Mouse (Mus musculus) frontal cortex, adult 2 months (tissue): ENCODE measurements around the gene Nemf. TPM values are rescaled to one million over a fixed set of nuclear protein-coding genes. Genes with fewer than 3 reads are reported as not detected.
A peak's percentile ranks its signal among the peaks of the same experiment; 100 is the strongest.
"Not testable (repeated sequence)": the region's sequence is repeated elsewhere in the genome, so short reads cannot be mapped to it uniquely, and the experiment has no call there.

Source experiments
- DNase-seq, 2 experiments: peaks; one replicate each; pipeline ENCODE4 v3.0.0; 2022; ENCODE audit warnings: low spot score in 1 of 2; ENCODE audit errors: extremely low spot score in 1 of 2
- polyA plus RNA-seq: library from polyadenylated mRNA; depleted of rRNA; stranded (reverse); fragments of >200 nt; gene quantifications from 2 replicates; pipeline ENCODE4 v1.2.3, GENCODE M21; 2012; rRNA removed

Nemf gene
- polyA plus RNA-seq = 38.2 and 45.4 TPM in 2 replicates

DNA sequence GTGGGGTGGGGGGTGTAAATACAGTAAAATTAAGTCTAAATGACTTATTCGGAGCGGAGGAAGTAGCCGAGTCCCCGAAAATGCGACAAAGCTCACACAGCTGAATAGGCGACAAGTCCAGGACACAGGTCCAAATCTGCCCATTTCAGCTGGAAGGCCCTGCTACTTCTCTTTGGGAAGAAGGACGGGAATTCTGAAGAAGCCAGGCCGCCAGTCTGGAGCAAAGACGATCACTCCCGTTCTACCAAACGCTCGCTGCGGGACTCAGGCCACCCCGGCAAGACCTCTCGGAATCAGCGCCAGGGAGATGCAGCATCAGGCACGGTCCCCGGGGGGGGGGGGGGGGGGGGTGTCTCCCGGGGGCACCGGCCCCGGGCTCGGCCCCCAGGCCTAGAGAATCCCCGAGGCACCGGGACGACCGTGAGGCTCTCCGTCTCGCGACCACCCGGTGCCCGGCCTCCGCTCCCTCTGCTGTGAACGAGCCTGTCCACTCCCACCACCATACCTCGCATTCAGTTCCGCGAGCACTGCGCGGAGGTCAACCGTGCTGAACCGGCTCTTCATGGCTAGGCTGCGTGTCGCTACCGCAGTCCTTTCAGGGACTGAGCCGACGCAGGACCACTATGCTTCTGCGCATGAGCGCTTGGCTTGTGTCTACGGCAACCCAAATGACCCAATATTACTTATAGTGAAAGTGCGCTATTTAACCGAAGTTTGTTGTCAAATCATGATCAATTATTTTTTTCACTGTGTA lies at the start of gene Nemf:
TSS of gene Nemf (minus strand) at position 620 of the 754 bp plus-strand sequence.
- DNase-seq = peak; percentile 80 to 95

DNA sequence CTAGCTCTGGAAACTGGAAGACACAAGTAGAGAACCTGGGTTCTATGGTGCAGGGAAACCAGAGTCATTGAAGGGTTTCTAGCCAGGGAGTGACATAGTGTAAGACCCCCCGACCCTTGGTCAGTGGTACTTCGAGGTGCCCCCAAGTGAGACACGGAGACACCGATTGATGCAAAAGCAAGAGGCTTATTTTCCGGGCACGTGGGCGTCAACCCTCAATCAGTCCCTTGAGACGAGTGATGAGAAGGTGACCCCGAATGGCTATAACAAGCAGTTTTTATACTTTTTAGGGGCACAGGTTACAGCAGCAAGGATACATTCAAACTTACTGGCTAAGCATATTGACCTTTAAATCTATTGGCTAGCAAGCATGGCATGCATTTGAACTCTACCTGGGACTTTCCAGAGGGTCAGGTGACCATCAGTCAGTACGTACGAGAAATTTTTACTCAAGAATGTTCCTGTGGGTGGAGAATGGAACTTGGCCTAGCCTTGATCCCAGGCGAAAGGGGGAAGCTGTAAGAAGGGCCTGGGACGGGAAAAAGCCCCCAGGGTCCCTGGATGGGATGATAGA lies 45.7 kb upstream of the Nemf start:
- no peak for DNase-seq

DNA sequence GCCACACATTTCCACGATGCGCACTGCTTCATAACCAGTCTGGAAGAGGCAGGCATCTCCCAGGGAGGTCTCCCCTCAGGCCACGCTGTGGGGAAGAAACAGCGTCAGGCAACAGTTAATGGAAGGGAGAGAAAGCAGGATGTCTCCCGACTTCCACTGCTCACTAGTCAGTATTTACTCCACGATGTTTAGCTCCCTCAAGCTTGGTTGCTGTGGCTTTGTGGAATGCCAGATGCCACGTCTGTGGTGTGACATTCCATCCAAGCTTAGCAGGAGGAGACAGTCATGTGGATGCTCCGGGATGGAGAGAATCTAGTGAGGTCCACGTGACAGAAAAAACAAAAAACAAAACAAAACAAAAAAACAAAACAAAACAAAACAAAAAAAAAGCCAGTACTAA lies 45.1 kb upstream of the Nemf start:
- no peak for DNase-seq

DNA sequence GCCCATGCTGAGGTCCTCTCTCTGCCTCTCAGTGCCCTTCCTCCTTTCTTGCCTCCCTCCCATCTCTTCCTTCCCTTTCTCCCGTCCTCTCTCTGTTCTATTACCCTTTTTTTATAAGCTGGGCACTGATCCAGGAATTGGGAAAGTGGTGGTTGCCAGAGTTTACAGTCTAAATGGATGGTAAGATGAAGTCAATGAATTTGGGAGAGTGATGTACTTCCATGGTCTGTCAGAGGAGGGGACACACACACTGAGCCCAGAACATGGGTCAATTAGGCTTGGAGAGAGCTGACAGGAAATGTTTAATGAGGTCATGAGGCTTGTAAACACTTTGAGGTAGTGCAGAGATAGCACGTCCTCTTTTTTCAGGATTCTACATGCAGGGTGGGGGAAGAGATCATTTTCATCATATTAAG lies 43.9 kb upstream of the Nemf start:
- no peak for DNase-seq

DNA sequence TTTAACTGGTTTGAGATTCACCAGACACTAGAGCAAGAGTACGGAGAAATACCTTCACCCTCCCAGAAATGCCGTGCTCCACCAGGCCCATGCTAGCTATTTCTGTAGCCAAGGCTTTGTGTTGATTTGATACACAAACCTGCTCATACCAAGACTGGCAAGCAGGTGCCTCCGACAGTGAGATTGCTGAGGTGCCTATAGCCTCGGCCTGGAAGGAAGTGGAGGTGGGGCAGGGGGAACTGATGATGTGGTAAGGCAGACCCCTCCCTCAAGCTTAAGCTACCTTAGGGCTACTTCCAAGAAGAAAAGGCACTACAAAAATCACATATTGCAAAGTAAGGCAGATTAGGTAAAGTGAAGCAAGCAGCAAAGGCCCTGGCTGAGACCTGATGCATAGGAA lies 43.4 kb upstream of the Nemf start:
- no peak for DNase-seq

DNA sequence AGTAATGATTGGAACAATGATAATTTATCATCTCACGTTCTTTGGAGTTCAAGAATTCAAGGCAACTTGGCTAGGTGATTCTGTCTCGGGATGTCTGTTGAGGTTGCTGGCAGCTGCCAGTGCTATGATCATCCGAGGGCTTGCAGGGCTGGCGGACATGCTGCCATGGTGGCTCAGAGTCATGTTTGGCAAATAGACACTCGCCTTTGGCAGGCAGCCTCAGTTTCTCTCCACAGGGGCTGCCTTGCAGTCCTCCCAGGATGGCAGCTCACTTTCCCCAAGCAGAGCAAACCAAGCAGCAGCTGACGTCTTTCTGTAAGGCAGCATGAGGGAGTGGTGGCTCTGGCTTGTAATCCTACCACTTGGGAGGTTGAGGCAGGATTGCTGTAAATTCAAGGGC lies 37.5 kb upstream of the Nemf start:
- DNase-seq = no peak

DNA sequence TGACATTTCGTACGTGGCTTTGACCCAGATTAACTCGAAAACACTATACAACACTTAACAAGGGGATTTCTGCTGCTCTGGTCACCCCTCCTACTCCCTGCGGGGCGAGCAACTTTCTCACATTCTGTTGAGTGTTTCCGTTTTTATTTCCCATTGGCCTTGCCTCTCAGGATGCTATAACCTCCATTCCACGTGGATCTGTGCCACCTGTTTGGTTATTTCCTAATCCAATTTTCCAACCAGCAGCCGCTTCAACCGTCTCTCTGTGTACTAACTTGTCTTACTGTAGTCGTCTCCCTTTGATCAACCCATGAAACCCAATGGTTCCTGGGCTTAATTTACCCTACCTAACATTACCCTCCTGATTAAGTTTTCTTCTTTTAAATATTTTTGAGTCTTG lies 36.1 kb upstream of the Nemf start:
- no peak for DNase-seq

DNA sequence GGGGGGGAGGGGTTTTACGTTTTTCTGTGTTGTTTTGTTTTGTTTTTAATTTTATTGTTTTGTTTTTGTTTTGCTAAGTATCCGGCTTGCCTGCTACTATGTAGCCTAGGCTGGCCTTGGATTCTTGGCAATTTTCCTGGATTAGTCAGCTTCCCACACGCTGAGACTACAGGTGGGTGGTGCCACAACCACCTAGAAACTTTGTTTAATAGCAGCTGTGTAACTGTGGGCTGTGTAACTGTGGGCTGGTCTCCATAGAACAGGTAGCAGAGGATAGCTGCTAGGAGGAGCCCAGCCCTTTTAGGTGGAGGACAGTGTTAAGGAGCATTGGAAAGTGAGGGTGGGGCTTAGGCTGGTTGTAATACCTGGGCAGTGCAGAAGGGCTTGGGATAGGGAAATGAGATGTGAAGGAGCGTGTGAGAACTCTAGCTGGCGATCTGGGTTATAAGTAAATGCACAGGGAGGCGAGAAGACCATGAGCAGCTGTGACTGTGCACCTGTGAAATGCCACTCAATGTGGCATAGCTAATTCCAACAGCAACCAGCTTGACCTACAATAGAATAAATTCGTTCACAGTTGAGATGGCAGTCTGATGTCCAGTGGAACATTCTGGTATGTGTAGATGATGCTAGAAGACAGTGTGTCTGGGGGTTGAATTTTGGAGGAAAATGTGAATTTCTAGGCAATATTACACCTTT lies 33.2 kb upstream of the Nemf start:
- DNase-seq = no peak

DNA sequence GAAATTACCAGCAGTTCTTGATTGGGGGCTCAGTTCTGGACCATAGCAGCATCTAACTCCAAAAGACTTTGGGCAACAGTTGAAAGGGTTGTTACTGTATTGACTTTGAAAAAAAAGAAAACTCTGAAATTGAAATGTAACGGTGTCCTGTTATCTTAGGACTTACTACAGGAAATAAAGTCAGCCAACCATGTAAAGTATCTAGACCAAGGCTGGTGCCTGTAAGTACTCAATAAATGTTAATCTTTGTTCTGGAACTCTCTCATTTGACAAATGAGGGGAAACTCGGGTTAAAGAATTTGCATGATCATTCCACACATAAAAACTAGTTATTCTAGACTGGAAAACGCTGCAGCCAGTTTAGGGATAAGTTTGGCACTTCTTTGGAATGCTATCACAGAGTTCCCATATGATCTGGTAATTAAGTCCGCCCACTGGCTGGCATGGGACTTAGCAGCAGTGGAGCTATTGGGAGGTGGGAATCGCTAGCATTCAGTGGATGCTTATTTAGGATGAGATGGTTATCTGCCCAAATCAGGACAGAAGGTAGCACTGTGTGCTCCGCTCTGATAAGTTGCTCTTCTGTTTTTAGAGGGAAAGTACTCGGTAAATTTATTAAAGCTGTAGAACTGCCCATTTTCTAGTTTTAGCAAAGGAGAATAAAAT lies 32.4 kb upstream of the Nemf start:
- DNase-seq = peak in 1 of 2 experiments; percentile 45

DNA sequence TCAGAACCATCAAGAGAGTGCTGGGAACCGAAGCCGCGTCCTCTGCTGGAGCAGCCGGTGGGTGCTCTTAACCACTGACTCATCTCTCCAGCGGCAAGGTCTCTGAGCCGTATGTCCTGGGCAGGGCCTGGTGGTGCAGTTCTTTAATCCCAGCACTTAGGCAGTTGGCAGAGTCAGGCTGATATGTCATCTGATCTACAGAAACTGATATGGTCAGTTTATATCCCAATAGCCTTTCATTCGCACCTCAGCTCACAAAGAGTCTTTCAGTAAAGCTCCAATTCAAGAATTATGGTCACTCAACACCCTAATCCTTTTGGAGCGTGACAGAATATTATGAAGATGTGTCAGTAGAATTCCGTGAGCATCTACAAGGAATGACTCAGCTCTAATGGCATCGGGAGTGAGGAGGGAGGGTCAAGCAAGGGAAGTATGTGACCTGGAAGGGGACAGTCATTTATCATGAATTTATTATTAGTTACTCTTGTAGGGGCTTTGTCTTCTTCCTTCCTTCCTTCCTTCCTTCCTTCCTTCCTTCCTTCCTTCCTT lies 31.4 kb upstream of the Nemf start:
- DNase-seq = no peak

DNA sequence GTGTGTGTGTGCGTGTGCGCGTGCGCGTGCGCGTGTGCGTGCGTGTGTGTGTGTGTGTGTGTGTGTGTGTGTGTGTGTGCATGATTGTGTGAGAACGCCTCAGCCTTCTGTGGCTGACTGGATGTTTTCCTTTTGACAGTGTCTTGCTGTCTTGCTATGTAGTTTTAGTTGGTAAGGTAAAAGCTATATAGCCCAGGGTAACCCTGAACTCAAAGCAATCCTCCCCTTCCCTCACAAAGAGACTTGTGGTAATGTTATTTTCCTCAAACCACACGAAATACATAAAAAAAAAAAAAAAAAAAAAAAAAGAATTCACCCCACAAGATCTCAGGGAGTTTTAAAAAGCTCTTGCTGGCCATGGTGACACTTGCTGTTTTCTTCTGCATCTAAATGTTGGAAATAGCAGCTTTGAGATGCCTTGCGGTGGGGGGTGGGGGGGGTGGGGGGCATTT lies 29.3 kb upstream of the Nemf start:
- DNase-seq = not testable (repeated sequence)

DNA sequence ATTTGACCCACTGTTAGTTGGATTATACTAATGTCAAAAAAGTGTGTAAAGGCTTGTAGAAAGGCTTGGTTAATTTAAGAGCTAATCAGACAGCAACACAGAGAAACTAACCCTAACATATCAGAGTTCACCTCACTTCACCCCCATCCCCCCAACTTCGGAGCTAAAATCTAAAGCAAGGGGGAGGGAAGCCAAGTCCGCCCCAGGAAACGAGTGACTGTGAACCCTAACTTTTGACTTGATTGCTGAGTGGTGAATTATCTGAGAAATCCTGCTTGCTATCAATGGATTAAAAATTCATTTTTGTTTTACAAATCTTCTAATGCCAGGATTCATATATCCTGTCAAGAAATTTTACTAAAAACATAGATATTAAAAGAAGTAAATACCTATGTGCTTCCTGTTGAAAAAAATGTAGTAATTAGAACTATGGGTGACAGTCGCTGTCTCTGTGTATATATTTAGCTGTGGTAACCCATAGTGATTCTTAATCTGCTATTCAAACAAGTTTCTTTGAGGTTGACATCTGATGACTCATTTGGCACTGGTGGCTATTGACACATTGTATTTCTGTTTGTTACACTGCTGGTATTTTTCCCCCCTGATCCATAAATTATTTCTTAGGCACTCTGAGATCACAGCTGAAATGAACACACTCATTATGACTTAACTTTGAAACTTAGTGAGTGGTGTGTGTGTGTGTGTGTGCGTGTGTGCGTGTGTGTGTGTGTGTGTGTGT lies 28.7 kb upstream of the Nemf start:
- no peak for DNase-seq

DNA sequence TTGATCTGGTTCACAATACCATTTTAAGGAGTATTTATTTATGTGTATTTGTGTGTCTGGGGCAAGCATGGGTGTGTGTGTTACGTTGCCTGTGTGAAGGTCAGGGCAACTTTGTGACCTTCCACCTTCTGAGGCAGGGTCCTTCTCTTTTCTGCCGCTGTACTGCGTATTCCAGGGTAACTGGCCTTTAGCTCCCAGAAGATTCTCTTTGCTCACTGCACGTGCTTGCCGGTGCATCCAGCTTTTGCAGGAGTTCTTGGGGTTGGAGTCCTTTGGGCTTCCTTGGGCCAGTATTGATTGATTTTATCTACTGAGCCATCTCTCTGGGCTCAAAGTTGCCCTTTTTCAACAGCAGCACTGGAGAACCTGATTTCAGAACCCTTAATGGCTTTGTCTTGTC lies 27.6 kb upstream of the Nemf start:
- DNase-seq = no peak

DNA sequence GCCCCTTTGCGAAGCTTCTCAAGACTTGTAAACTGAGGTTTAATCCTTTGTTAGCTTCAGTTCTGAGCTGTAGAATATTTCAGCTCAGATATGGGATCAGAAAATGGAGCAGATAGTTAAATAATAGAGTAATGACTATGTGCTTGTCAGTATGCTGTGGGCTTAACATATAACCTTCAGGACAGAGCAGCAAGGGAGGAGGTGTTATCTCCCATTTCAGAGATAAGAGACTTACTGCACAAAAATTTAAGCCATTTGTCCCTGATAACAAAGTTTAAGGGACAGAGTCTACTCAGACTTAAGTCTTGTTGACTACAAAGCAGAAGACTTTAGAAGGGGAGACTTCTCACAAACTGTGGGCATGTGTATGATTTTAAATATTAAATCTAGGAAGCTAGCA lies 25.9 kb upstream of the Nemf start:
- no peak for DNase-seq

DNA sequence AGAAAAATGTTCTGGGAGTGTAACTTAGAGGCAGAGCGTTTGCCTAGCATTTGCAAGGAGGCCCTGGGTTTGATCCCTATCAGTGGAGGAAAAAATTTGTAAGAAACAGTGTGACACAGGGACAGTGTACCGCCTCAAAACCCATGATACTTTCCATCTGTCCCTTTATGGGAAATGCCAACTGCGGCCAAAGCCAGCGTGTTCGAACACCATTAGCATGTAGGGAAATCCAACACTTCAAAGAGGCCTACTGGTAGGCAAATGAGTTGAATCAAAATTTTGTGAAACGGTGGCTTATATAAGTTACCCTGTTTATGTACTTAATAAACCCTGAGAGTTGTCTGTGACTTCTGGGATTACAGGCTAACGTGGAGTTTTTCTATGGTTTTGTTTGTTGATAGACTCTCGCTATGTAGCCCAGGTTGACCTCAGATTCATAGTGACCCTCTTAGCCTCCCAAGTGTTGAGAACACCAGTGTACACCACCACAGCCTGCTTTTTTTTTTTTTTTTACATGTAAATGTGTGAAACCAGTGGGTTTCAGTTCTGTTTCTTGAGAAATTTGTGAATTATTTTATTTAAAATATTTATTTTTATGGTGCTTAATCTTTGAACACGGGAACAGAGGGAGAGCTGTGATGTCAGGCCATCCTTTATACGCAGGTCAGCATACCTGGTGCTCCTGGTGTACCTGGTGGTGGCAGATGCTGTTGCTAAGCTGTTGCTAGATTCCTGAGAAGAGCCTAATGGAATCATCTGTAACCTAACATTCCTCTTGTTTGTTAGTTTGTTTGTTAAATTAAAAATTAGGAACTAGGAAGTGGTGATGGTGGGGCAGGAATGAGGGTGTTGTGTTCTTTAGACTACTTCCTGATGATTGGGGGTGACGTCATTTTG lies 21.8 kb upstream of the Nemf start:
- no peak for DNase-seq

DNA sequence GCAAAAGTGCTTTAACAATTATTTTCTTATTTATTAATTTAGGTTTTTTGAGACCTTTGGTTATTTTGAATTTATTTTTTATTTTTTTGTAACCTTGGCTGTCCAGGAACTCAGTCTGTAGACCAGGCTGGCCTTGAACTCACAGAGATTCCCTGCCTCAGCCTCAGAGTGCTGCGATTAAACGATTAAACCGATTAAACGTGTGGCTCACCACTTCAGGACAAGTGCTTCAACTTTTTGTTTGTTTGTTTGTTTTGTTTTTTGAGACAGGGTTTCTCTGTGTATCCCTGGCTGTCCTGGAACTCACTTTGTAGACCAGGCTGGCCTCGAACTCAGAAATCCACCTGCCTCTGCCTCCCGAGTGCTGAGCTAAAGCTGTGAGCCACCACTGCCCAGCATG lies 20.7 kb upstream of the Nemf start:
- DNase-seq = not testable (repeated sequence)

DNA sequence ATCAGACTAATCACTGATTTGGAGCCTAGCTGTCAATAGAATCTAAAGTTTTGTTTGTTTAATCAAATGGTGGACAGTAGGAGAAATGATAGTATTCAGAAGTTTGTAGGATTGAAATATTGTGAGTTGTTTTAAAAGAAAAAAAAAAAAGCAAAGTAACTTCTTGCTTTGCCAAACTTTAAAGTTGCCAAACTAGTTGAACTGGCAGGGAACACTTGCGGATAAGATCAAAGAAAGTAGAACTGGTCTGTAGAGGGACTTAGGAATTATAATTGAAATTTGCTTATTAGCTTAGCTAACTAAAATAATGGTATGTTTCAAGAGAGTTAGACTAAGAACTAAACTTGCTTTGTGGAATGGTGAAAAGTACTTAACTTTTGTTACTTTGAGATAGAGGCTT lies 20.2 kb upstream of the Nemf start:
- no peak for DNase-seq

DNA sequence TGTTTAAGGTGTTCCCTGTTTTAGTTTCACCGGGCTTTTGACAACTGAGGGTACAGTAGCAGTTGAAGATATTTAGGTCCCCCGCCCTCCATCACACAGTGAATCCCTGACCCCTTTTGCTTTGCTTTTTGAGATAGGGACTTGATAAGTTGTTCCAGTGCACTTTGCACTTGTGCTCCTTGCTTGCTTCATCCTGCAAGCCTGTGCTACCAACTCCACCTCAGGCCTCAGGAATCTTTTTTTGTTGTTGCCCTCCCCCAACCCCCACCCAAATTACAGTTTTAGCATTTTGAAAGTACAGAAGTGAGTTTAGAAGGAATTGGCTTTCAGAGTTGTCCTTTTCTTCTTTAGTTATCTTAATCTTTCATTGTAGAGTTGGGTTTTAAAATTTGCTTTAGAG lies 19.2 kb upstream of the Nemf start:
- DNase-seq = no peak
